Mouse (Mus musculus) erythroblast, adult 5-6 weeks (primary cell): ENCODE results near the gene Tmem238l. TPM values are rescaled to one million over a fixed set of nuclear protein-coding genes. Genes with fewer than 3 reads are reported as not detected.

Experiments
- ATAC-seq: replicated peaks from 2 replicates; pipeline ENCODE4 v1.8.0; 2016; ENCODE audit warnings: moderate number of reproducible peaks, mild to moderate bottlenecking, moderate TSS enrichment, inconsistent platforms; ENCODE audit not compliant: poor library complexity, low FRiP score, severe bottlenecking
- total RNA-seq, 2 experiments: library from RNA; stranded (forward) in 1 of 2; stranded (reverse) in 1 of 2; fragments of 150-400 nt in 1 of 2; fragments of 200-764, 138-1000 nt in 1 of 2; gene quantifications; 2 replicates each; pipeline versions ENCODE4 v1.2.3 to v1.2.4; 2015 to 2017; ENCODE audit warnings: low replicate concordance in 2 of 2

The Tmem238l gene
- total RNA-seq (2015; ENCODE audit: low replicate concordance) (not detected in 2 replicates), total RNA-seq (2017; ENCODE audit: low replicate concordance) (not detected in 2 replicates)

DNA sequence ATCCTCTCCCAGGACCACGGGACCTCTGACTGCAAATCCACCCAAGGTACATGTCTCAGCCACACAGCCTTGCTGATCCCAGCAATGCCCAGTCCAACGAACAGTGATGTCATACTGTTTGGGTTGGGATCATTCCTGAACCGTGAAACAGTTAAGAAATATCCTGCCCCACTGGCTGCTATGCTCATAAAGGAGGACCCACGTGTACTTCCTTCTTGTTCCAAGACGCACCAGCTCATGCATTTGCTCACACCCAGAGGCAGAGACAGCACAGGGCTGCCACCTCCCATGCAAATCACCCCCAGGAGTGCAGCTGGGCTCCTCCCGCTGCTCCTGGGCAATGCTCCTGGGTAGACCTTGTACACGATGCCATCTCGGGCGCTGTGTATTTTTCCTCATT is at the start of gene Tmem238l:
Tmem238l (plus strand) TSS at position 336 of the 400 bp plus-strand sequence.
- ATAC-seq = no peak

DNA sequence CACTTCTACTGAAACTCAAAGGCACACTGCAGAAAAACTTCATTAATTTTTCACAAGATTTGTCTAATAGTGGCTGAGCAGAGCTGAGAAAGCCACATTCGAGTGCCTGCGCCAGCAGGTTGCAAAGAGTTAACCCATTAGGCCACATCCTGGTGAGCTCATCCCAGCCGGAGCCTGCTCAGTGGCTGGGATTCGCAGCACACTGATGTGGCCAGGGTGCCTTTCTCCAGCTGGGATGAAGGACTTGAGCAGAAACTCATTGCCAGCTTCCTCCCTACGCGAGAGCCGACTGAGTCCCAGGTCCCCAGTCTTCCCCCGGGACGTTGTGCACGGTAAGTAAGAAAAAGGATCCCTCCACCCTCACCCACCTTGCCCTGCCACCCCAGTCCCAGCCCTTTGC is 44.6 kb upstream of the Tmem238l start, which contains the start of gene Pirt:
Pirt (plus strand) TSS at position 171 of the 400 bp plus-strand sequence.
- no peak for ATAC-seq

DNA sequence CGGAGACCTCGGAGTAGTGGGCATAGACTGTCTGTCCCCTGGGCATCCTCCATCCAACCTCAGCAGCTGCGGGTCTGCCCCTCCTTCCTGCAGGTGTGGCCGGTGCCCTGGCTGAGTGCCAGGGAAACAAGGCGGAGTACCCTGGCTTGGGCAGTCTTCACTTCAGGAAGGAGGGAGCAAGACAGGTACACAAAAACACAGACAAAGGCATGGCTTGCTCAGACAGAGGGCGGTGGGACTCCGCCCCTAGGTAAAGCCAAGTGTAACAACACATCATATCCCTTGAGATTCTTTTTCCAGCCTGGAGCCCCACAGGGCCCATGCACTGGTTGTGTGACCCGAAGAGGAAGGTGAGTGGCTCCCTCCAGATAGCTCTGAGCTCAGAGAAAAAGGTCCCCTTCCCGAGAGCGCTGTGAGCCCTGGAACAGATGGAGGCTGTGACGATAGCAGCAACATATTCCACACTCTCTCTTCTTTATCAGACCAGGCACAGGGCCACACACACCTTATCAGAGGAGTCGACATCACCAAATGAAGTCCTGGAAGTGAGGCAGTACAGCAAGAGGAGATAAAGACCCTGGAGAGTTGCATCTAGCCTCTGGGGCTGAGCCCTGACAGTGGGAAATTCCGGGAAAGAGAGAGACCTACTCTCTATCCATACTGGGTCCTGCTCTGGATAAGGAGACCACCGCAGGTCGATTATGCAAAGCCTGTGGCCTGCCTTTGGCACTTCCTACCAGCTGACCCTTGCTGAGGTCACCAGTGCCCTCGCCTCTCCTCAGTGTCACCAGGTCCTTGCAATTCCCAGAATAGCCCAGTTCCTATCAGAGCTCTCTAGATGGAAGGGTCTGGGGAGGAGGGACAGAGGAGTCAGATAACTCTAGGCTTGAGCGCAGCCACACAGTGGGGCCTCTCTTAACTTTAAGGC is 43.6 kb upstream of the Tmem238l start:
- no peak for ATAC-seq

DNA sequence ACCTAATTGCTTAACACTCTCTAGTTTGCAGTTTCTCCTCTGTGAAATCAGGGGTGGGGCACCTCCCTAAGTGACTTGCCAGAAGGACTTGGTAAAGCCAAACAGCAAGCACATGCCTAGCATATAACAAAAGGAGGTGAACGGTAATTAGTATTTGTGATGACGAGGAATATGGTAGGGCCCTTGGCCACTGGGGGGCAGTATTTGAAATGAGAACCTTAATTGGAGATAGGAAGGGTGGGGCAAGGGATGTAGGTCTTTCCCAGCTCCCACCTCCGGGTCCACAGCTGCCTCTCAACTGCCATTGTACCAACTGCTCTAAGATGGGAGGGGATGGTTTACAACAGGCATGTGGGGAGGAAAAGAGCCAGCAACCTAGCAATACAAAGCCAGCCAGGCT is 42.2 kb upstream of the Tmem238l start:
- ATAC-seq = no peak

DNA sequence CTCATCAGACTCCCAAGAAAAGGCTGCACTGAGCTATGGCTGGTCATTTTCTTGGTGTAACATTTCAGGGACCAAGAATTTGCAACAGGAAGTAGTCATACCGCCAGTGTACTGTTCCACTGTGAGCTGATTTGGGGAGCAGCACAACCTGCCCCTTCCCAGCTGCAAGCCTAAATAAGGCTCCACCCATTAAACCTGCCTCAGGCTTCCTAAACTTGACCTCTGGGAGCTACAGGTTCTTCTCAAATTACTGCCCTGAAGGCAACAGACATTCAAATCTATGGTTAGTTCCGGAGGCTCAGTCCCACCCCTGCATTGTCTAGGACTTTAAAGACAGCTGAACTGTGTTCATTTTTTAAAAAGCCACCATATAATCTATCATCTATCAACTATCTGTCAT is 36.4 kb upstream of the Tmem238l start:
- ATAC-seq = no peak

DNA sequence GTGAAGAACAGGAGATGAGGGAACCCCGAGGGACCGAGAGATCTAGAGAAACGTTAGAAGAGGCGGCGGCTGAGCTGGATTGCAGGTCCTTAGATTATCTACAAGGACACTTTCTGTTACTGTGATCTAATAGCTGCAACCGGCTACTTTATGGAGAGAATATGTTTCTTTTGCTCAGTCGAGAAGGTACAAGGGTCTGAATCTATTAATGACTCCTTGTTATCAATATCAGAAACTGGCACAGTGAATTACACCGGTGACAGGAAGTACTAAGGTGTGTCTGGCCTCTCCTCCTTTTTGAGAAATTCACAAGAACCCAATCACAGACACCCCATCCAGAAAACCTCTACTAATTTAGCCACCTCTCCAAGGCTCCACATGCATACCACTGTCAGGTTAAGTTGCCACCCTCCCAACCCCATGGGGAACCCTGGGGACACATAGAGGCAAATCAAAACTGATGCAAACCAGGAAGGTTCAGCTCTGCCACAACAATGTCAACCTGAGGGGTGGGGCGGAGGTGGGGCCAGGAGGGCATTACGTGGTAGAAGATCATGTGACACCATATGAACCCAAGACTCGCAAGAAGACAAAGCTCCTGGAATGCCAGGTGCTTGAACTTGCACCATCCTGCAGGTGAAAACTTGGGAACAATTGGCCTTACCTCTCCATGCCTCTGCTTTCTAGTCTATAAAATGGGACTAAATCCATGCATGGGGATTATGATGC is 32.2 kb upstream of the Tmem238l start:
- no peak for ATAC-seq

DNA sequence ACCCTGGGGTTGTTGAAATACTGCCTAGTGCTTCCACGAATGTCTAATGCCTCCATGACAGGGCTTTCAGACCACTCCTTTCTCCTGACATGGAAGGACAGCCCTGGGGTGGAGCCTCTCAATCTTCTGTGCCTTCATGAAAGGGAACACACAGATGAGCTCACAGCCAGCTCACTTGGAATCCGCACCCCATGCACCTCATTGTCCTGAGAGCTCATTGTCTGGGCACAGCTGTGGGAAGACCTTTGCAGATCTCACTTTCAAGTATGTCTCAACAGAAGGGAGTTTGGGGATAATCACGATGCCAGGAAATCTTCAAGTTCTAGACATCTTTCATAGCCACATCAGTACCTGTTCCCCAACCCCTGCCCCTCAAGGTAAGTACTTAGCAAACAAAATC is 28.1 kb upstream of the Tmem238l start:
- ATAC-seq = no peak

DNA sequence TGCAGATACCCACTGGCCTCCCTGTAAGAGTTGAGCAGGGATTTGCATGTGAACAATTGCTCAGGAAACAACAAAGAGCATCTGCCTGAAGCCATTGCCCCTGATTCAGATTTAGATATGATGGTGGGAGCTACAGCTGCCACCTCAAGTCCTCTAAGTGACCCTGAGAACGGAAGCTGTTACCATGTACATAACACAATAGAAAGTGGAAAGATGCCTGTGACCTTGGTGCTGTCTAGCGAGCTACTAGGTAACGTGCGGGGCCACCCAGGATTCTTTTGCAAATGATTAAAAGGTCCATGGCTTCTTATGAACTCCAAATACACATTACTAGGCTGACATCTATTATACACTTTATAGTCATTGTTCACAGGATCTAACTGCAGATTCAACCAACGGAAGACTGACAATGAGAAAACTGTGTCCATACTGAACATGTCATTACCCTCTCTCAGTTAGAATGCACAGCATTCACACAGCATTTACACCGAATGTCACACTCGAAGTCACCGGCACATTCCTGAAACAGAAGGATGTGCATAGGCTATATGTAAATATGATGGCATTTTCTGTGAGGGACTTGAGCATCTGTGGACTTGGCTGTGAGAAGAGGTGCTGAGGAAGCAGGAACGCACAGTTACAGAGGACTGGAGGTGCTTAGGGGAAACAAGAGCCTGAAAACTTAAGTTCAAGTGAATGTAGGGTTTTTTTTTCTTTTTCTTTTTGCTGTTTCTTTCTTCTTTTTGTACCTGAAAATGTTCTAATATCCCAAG is 23.4 kb upstream of the Tmem238l start:
- no peak for ATAC-seq

DNA sequence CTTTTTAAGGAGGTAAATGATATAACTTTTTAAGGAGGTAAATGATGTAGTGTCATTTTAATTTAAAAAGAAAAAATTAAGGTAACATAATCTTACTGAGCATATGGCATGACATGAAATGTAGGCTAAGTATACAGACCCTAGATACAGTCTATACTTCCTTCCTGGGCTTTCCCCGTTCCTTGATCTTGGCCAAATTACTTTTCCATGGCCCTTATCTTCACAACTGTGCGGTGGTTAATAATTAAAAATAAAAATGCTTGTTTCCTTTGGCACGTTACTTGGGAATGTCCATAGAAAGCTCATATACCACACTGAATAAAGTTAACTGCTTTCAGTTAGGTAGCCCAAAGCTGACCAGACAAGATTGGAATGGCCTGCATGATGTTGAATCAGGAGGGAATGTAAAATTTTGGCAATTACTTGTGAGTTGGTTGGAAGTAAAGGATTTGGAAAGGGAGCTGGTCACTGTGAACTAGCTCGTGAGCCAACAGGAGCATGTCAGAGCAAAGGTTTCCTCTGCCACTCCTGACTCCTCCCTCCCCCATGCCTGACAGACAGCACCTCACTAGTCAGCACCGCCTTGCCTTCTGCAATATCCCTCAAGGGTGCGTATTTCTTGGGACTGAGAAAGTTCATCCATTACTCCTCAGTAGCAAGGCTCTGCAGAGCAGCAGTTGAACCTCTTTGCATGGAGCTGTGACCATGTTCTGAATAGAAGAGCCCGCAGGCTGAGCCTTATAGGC is 21.8 kb upstream of the Tmem238l start:
- ATAC-seq = no peak

DNA sequence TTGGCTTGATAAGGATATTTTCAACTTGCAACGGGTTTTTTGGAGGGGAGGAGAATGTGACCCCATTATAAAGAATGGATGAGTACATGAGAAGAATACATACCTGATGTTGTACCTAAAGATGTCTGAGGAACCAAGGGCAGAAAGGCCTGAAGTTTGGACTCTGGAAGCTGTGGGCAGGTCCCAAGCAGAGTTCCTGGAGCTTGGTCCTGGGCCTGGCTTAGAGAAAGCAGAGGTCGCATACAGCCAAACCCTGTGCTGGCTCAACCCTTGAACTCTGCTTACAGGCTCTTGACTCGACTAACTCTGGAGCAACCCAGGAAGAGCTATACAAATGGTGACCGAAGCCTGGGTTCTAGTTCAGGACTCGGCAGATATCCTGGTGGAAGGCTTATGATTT is 14.4 kb upstream of the Tmem238l start:
- ATAC-seq = no peak

DNA sequence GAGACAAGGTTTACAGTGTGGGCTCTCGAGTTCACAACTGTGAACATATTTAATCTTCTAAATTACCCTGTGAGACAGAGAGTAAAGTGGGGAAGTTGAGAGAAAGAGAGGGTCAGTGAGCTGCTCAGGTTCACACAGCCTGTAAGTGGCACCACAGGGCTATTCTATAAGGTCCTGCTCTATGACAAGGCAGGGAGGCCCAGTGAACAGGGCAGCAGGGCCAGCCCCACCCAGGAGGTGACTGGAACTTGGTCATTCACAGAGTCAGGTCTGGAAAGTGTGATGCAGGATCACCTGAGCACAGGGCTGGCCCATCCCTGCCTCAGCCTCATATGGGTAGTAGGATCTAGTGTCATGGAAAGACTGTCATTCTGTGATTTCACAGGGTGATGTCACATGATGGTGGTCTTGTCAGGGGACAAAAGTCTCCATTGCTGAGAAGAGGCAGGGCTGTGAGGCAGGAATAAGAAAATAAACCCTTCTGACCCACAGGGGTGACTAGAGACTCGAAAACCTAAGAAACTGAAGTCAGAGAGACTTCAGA is 11.1 kb upstream of the Tmem238l start:
- ATAC-seq = no peak

DNA sequence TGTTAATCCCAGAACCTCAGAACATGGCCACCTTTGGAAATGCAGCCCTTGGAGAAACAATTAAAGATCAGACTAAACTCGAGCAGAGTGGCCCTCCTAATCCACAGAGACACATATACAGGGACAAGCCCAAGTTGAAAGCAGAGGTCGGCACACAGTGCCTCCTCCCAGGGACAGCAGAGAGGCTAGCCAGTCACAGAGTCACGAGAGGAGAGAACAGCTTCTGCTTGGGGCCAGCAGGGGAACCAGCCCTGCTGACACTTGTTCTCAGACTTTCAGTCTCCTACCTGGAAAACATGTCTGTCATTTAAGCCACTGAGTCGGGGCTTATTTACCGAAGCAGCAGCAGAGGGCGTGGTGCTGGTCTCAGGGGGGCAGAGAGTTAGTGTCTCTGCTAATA is 9.9 kb upstream of the Tmem238l start:
- ATAC-seq = no peak

DNA sequence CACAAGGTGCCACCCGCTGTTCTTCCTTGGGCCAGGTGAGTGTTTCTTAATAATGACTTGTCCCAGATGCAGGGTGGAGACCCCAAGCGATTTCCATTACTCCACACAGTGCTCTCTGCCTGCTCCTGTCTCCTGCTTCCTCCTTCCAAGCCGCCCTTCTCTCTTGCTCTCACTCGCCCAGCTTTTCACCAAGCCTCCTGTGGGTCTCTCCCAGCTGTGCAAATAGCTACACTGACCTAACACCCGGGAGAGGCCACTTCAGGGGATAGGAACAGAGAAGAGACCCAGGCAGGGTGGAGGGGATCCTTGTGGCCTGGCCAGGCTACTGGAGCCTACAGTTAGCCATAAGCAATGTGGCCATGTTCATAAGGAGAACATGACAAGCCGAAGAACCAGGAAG is 9.5 kb upstream of the Tmem238l start:
- ATAC-seq = no peak

DNA sequence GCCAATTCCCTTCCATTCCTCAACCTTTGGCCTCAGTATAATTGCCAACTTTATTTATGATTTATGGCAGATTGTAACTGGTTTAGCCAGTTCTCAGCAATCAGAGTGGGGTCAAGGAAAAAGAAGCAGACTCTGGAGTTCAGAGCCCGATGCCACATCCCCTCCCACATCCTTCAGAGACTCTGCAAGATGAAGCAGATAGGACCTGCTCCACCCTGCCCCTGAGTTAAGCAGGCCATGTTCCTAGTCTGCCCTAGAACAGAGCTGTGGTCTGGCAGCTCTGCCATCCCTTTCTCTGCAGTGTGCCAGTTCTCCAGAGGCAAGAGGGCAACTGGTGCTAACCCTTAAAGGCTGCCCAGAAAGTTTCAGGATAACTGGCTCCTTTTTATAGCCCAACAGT is 4.4 kb downstream of the Tmem238l start:
- no peak for ATAC-seq

DNA sequence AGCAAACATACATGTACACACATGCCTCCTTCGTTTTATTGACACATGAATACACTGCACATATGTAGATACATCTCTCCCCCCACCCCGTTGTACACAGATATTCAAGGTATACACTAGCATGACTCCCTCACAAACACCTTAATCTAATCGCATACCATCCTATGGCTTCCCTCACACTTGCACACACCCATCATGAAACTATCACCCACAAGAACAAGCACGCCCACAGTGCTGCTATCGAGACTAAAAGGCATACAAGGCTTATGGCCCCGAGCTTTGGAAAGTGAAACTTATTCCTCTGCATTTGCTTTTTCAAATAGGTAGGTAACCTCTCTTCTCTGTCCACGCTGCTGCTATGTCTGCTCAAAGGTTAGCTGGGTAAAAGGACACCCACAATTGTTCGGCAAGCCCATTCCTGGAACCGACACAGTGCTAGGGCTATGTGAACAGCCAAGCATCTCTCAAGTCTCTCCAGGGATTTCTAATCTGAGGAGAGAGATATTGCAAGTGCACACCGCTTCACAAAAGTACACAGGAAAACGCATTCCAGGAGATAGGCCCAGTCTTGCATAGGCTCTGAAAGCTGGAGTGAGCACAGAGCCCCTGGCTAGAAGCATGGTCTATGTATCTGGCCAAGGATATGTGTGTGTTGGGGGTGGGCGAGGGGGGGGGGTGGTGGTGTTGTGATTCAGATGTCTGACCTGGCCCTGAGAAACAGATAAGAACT is 5.2 kb downstream of the Tmem238l start:
- ATAC-seq = no peak

DNA sequence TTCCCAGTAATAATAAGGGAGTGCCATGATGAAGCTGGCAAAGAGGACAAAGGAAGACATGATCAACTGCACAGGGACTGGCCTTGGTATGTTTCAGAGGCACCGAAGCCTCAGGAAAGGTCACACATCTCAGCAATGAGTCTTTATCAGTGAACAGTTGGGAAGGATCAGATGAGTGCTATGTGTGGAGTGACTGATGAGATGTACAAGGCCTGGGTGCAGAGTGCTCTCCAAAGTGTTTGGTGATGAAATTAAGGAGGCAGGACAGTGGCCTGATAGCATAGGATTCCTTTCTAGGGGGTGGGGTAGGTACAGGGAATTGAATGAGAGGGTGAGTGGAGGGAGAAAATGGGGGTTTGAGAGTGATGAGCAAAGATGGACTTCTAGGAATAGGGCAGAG is 7.0 kb downstream of the Tmem238l start:
- ATAC-seq = no peak

DNA sequence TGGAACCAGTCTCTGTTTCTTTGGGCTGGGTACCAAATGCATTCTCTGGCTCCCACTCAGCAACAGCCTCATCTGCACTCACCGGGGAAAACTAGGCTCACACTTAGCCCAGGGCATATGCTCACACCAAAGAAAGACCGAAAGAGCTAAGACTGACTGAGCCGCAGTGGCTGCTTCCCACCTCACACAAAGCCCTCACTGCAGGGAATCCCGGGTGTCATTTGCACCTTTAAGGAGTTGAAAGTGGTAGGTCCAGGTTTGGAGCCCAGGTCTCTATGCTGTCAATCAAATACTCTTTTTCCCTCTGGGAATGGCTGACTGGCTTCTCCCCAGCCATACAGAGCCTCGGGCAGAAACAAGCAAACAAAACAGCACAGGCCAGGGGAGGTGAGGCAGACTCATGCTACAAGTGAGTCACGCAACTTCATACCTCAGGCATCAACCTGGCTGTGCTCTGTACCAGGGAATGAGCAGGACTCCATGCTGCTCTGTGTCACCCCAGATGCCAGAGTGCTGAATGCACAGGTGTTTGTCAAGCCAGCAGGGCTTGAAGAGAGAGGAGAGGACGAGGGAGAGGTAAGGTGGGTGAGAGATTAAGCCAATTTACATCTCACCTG is 10.2 kb downstream of the Tmem238l start:
- ATAC-seq = no peak

DNA sequence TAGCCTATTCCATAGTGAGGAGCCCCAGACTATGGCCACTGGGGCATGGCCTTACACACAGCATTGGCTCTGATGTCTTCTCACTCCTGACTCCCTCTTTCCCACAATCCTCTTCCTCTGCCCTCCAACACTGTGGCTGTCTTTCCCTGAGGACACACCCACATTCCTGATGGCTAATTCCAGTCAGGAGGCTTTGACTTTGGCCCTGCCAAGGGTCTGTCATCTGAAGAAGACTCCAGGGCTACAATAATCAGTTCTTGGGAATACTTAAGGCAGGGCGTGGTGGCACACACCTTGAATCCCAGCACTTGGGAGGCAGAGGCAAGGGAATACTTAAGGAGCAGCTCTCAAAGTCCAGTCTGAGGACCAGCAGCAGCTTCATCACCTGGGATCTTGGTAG is 12.1 kb downstream of the Tmem238l start:
- no peak for ATAC-seq
